Mouse (Mus musculus): ENCODE measurements around the gene Setd6.

DNA sequence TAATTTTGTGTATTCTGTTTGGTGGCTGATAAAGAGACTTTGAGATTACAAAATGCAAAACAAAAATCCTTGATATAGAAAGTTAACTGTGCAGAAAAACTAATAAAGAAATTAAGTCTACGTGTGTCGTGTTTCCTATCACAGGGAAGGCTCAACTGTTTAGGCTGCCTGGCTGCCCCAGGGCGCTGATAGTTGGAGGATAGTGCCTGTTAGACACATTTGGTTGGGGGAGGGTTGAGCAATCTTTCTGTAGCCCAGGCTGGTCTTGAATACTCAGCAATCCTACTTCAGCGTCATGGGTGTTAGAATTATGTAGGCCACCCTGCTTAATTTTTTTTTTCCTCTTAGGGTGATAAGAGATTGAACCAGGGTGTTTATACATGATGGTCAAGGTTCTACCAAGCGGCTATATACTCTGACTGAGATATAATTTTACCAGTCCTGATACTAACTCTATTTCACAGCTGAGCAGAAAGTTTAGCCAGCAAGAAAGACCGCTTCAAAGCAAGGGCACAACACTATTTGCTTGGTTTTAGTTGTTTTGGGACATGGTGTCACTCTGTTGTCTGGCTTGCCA is 756 bp upstream of the Setd6 start:
- TF ChIP-seq CTCF (IDR thresholded peaks at IDR 0.05; ENCODE audit: extremely low read depth, insufficient read depth, insufficient read length, insufficient replicate concordance): no peak
- no peak for TF ChIP-seq POLR2A (IDR thresholded peaks at IDR 0.05; ENCODE audit: low read depth, low read length)

All from spleen, adult 2 months (tissue).